Comparison of ENCODE assay signal across 7 mouse cellular contexts in the genomic region with DNA sequence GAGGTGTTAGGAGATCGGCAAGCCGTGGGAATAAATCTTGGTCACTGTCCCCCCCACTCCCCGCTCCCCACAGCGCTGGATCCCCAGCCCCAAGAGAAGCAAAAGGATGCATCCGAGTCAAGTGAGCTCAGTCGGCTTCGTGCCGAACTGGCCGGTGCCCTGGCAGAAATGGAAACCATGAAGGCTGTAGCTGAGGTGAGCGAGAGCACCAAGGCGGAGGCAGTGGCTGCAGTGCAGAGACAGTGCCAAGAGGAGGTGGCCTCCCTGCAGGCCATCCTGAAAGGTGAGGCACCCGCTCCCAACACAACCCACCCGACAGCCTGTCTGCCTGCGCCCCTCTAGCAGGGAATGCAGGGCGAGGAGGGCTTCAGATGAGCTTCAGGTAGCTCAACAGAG. TPM values are rescaled to one million over a fixed set of nuclear protein-coding genes. Genes with fewer than 3 reads are reported as not detected.
DNase-seq lines count a peak whose midpoint lies in the region; ATAC-seq and TF ChIP-seq lines count a peak whose summit lies in the region.

No protein-coding gene starts in this region.

- no peaks in the 10 kb centered on the region for H3K9me3 ChIP-seq in lung, embryonic 14.5 days (ENCODE audit: low read depth, low read length)
- peaks cover 11% of the 10 kb centered on the region for H3K9me3 ChIP-seq in erythroblast, embryonic 14.5 days (ENCODE audit: control insufficient read depth, low read length)
- H3K9me3 ChIP-seq in limb, embryonic 14.5 days (ENCODE audit: control insufficient read depth, low read length) = no peaks in the 10 kb centered on the region

- H3K36me3 ChIP-seq in lung, embryonic 14.5 days (ENCODE audit: insufficient read depth) = peaks cover 25% of the 10 kb centered on the region; the same call in 1 of the 2 replicates
- H3K36me3 ChIP-seq in erythroblast, embryonic 14.5 days (ENCODE audit: control insufficient read depth) = peaks cover 2% of the 10 kb centered on the region; the same call in 1 of the 2 replicates
- H3K36me3 ChIP-seq in limb, embryonic 14.5 days (ENCODE audit: control insufficient read depth, insufficient read depth, low read length) = peaks cover 23% of the 10 kb centered on the region
- H3K36me3 ChIP-seq in small intestine, adult 2 months (ENCODE audit: control insufficient read depth, insufficient read depth, low read length) = peaks cover 13% of the 10 kb centered on the region

- DNase-seq in lung, embryonic 14.5 days = no peak
- no peak for DNase-seq in lung, adult 18-20 months
- no peak for DNase-seq in limb, embryonic 14.5 days (ENCODE audit: low spot score)
- DNase-seq in adrenal gland, postnatal 4 days (ENCODE audit: low spot score in 2 of 2) = no peak
- no peak for DNase-seq in adrenal gland, postnatal 14 days

- H3K4me3 ChIP-seq in lung, embryonic 14.5 days (ENCODE audit: low read depth, low read length) = peak overlapping the region; percentile 65
- H3K4me3 ChIP-seq in erythroblast, embryonic 14.5 days (replicated peaks) = peak overlapping the region; percentile 81
- peak overlapping the region; percentile 73 for H3K4me3 ChIP-seq in limb, embryonic 14.5 days (replicated peaks; ENCODE audit: low read length)
- peak overlapping the region; percentile 66 for H3K4me3 ChIP-seq in small intestine, adult 2 months (ENCODE audit: low read depth, low read length)

- H3K27ac ChIP-seq in lung, embryonic 14.5 days (ENCODE audit: low read depth) = no peak overlapping the region
- no peak overlapping the region for H3K27ac ChIP-seq in limb, embryonic 14.5 days (replicated peaks; ENCODE audit: low read depth, low read length)
- no peak overlapping the region for H3K27ac ChIP-seq in small intestine, adult 2 months (ENCODE audit: insufficient read depth, low read depth, low read length)

- H3K4me2 ChIP-seq in lung, embryonic 14.5 days = peak overlapping the region; percentile 86
- peak overlapping the region; percentile 79 for H3K4me2 ChIP-seq in limb, embryonic 14.5 days (replicated peaks; ENCODE audit: low read depth, low read length, severe bottlenecking)

- TF ChIP-seq CTCF in lung, embryonic 14.5 days (IDR thresholded peaks at IDR 0.05; ENCODE audit: low read depth) = no peak
- TF ChIP-seq CTCF in small intestine, adult 2 months (IDR thresholded peaks at IDR 0.05; ENCODE audit: extremely low read depth, insufficient read length, insufficient replicate concordance, low read depth, low read length) = no peak

- WGBS in lung, embryonic 14.5 days = 22% methylated on average over 15 of the region's 15 CpGs
- WGBS in limb, embryonic 14.5 days = 31% methylated on average over 15 of the region's 15 CpGs
- whole genome bisulfite sequencing in small intestine, adult 2 months = 23% methylated on average over 15 of the region's 15 CpGs

- ATAC-seq in lung, embryonic 14.5 days (ENCODE audit: insufficient read depth) = peak; percentile 15; the same call in 1 of the 2 replicates
- no peak for ATAC-seq in limb, embryonic 14.5 days (ENCODE audit: low FRiP score, low read depth)

- H3K27me3 ChIP-seq in lung, embryonic 14.5 days (ENCODE audit: insufficient read depth, low read length) = no peaks in the 10 kb centered on the region
- peaks cover 9% of the 10 kb centered on the region for H3K27me3 ChIP-seq in erythroblast, embryonic 14.5 days (ENCODE audit: control insufficient read depth)
- no peaks in the 10 kb centered on the region for H3K27me3 ChIP-seq in limb, embryonic 14.5 days (ENCODE audit: control insufficient read depth, insufficient read depth, low read length)
- no peaks in the 10 kb centered on the region for H3K27me3 ChIP-seq in small intestine, adult 2 months (ENCODE audit: control insufficient read depth, insufficient read depth, low read length)

- no peaks in the 10 kb centered on the region for H3K4me1 ChIP-seq in lung, embryonic 14.5 days (ENCODE audit: insufficient read depth)
- H3K4me1 ChIP-seq in erythroblast, embryonic 14.5 days (ENCODE audit: control insufficient read depth) = peaks cover 29% of the 10 kb centered on the region
- peaks cover 13% of the 10 kb centered on the region for H3K4me1 ChIP-seq in limb, embryonic 14.5 days (ENCODE audit: control insufficient read depth, insufficient read depth, low read length)
- H3K4me1 ChIP-seq in small intestine, adult 2 months (ENCODE audit: control insufficient read depth, insufficient read depth, insufficient read length, low read length) = peaks cover 8% of the 10 kb centered on the region

- H3K9ac ChIP-seq in lung, embryonic 14.5 days = peak overlapping the region; percentile 84
- H3K9ac ChIP-seq in limb, embryonic 14.5 days (ENCODE audit: low read depth, low read length, severe bottlenecking) = peak overlapping the region; percentile 80

- no peak for TF ChIP-seq POLR2A in limb, embryonic 14.5 days (IDR thresholded peaks at IDR 0.05; ENCODE audit: borderline replicate concordance, extremely low read depth, insufficient read depth, insufficient read length)
- no peak for TF ChIP-seq POLR2A in small intestine, adult 2 months (IDR thresholded peaks at IDR 0.05; ENCODE audit: low read depth, low read length)

RNA-seq across cellular contexts. Expression of a gene that starts 0.9 kb away (rescaled TPM):
- polyA plus RNA-seq in lung, embryonic 14.5 days (2014; fragmentation: Nextera tagmentation; extraction: Ambion mirVana) = 33.8 and 34.5 TPM in 2 replicates
- 0.67 and 0.68 TPM in 2 replicates for polyA plus RNA-seq in erythroblast, embryonic 14.5 days (2012)
- polyA plus RNA-seq in limb, embryonic 14.5 days (2012; rRNA removed) = 35.1 and 35.2 TPM in 2 replicates
- polyA plus RNA-seq in limb, embryonic 14.5 days (2014; fragmentation: Nextera tagmentation; extraction: Ambion mirVana) = 30.7 and 31.2 TPM in 2 replicates
- 9.9 and 20.3 TPM in 2 replicates for polyA plus RNA-seq in small intestine, adult 2 months (2012; rRNA removed)
- total RNA-seq in adrenal gland, postnatal 4 days (2021) = 10 to 100 TPM; 52.1 to 63.2 TPM
- 35.7 and 45.2 TPM in 2 replicates for total RNA-seq in adrenal gland, postnatal 14 days (2021)

RNA-seq across cellular contexts. Expression of a gene that starts 14.8 kb away (rescaled TPM):
- not detected in 2 replicates for polyA plus RNA-seq in lung, embryonic 14.5 days (2014; fragmentation: Nextera tagmentation; extraction: Ambion mirVana)
- polyA plus RNA-seq in erythroblast, embryonic 14.5 days (2012) = not detected in 2 replicates
- polyA plus RNA-seq in limb, embryonic 14.5 days (2012; rRNA removed) = 0.09 and 0.18 TPM in 2 replicates
- 0.19 TPM in 1 of 2 replicates, not detected in the other for polyA plus RNA-seq in limb, embryonic 14.5 days (2014; fragmentation: Nextera tagmentation; extraction: Ambion mirVana)
- 3.9 and 8.0 TPM in 2 replicates for polyA plus RNA-seq in small intestine, adult 2 months (2012; rRNA removed)
- total RNA-seq in adrenal gland, postnatal 4 days (2021) = 1 to 10 TPM in 1 of 2 experiments, under 1 TPM in 1; 0.48 to 1.6 TPM
- total RNA-seq in adrenal gland, postnatal 14 days (2021) = 2.7 and 19.9 TPM in 2 replicates

RNA-seq across cellular contexts. Expression of a gene that starts 33.0 kb away (rescaled TPM):
- polyA plus RNA-seq in lung, embryonic 14.5 days (2014; fragmentation: Nextera tagmentation; extraction: Ambion mirVana) = 3.6 and 4.3 TPM in 2 replicates
- polyA plus RNA-seq in erythroblast, embryonic 14.5 days (2012) = 0.17 and 0.39 TPM in 2 replicates
- polyA plus RNA-seq in limb, embryonic 14.5 days (2012; rRNA removed) = 10.2 and 11.9 TPM in 2 replicates
- polyA plus RNA-seq in limb, embryonic 14.5 days (2014; fragmentation: Nextera tagmentation; extraction: Ambion mirVana) = 3.1 and 3.5 TPM in 2 replicates
- polyA plus RNA-seq in small intestine, adult 2 months (2012; rRNA removed) = 2.0 and 5.2 TPM in 2 replicates
- 1 to 10 TPM; 5.8 to 7.6 TPM for total RNA-seq in adrenal gland, postnatal 4 days (2021)
- total RNA-seq in adrenal gland, postnatal 14 days (2021) = 7.1 and 8.4 TPM in 2 replicates

RNA-seq across cellular contexts. Expression of a gene that starts 33.4 kb away (rescaled TPM):
- 0.32 TPM in 1 of 2 replicates, not detected in the other for polyA plus RNA-seq in lung, embryonic 14.5 days (2014; fragmentation: Nextera tagmentation; extraction: Ambion mirVana)
- polyA plus RNA-seq in erythroblast, embryonic 14.5 days (2012) = not detected in 2 replicates
- polyA plus RNA-seq in limb, embryonic 14.5 days (2012; rRNA removed) = 89.8 and 106 TPM in 2 replicates
- 93.9 and 131 TPM in 2 replicates for polyA plus RNA-seq in limb, embryonic 14.5 days (2014; fragmentation: Nextera tagmentation; extraction: Ambion mirVana)
- polyA plus RNA-seq in small intestine, adult 2 months (2012; rRNA removed) = 0.08 and 0.23 TPM in 2 replicates
- total RNA-seq in adrenal gland, postnatal 4 days (2021) = 100 to 1,000 TPM in 1 of 2 experiments, 10 to 100 TPM in 1; 56.9 to 145 TPM
- 0.33 and 0.68 TPM in 2 replicates for total RNA-seq in adrenal gland, postnatal 14 days (2021)

RNA-seq across cellular contexts. Expression of a gene that starts 45.7 kb away (rescaled TPM):
- 42.0 and 46.5 TPM in 2 replicates for polyA plus RNA-seq in lung, embryonic 14.5 days (2014; fragmentation: Nextera tagmentation; extraction: Ambion mirVana)
- 2.3 and 2.6 TPM in 2 replicates for polyA plus RNA-seq in erythroblast, embryonic 14.5 days (2012)
- polyA plus RNA-seq in limb, embryonic 14.5 days (2012; rRNA removed) = 83.3 and 94.6 TPM in 2 replicates
- polyA plus RNA-seq in limb, embryonic 14.5 days (2014; fragmentation: Nextera tagmentation; extraction: Ambion mirVana) = 50.2 and 53.7 TPM in 2 replicates
- polyA plus RNA-seq in small intestine, adult 2 months (2012; rRNA removed) = 30.5 and 54.4 TPM in 2 replicates
- 10 to 100 TPM; 59.2 to 60.9 TPM for total RNA-seq in adrenal gland, postnatal 4 days (2021)
- total RNA-seq in adrenal gland, postnatal 14 days (2021) = 52.3 and 56.4 TPM in 2 replicates
